ENCODE assay signal across 12 mouse cellular contexts in the genomic region with DNA sequence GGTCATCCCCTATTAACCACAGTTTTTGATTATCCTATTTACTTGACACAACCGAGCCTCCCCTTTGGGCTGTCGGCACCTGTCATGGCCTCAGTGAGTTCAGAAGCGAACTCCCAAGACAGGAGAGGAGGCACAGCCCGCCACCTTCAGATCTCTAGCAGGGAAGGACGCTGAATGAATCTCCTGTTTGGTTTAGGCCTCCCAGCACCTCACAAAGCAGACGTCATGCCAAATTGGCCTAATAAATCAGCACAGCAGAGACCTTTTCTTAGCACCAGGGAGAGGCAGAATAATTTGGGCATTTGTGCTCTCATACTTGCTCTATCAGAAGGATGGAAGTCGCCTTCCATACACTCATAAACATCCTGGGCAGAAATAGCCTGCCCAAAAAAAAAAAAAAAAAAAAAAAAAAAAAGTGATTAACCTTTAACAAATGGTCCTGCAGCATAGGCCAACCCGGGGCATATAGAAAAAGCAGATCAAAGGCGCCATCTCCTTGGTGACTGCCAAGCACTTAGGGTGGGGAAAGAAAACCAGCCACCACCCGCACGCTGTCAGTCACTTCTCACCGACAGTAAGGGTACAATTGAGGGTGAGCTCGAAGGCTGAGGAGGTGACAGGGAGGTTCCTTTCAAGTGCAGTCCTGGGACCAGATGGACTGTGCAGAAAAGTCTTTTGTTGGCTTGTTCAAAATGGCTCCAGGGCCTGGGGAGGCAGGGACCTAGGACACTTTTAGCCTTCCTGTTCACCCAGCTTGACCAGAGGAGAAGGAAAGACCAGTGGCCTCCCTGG. TPM values are rescaled to one million over a fixed set of nuclear protein-coding genes. Genes with fewer than 3 reads are reported as not detected.
DNase-seq lines count a peak whose midpoint lies in the region; ATAC-seq and TF ChIP-seq lines count a peak whose summit lies in the region.
"Had no signal": no experiment of that assay in that cellular context is flagged by ENCODE, and none has a peak within 500 bp of the region (broad histone marks: within the 10 kb centered on the region; RNA-seq: fewer than 3 reads in every experiment).

No protein-coding gene starts in this region.

- dilution Hi-C loops in CH12.LX (cut with MboI; ENCODE audit: extremely low pct_ligation_motif_present, extremely low pct_unique_long_range_greater_than_20kb, low sequenced_read_pairs): no loop called here

- in situ Hi-C loops in CH12.LX (cut with MboI; ENCODE audit: low pct_ligation_motif_present, low pct_unique_long_range_greater_than_20kb, low sequenced_read_pairs): no loop called here

- no peak overlapping the region for H3K4me2 ChIP-seq in forebrain, embryonic 12.5 days
- no peak overlapping the region for H3K4me2 ChIP-seq in forebrain, postnatal 0 days (ENCODE audit: low read depth)
- no peak overlapping the region for H3K4me2 ChIP-seq in CH12.LX (ENCODE audit: insufficient read depth, low read depth, poor library complexity, severe bottlenecking)
- no peak overlapping the region for H3K4me2 ChIP-seq in hindbrain, embryonic 13.5 days
- H3K4me2 ChIP-seq in midbrain, embryonic 12.5 days (replicated peaks): no peak overlapping the region

- peaks cover 21% of the 10 kb centered on the region for H3K36me3 ChIP-seq in forebrain, embryonic 12.5 days (replicated peaks)
- H3K36me3 ChIP-seq in forebrain, postnatal 0 days (ENCODE audit: insufficient read depth): peaks cover 34% of the 10 kb centered on the region
- peaks cover 29 to 48% of the 10 kb centered on the region in 2 experiments for H3K36me3 ChIP-seq in CH12.LX (replicated peaks in 1 of 2; ENCODE audit: control insufficient read depth in 1 of 2, insufficient read depth in 1 of 2, low read length in 1 of 2)
- peaks cover 23% of the 10 kb centered on the region for H3K36me3 ChIP-seq in hindbrain, embryonic 13.5 days
- peaks cover 26% of the 10 kb centered on the region for H3K36me3 ChIP-seq in midbrain, embryonic 12.5 days

- no peak; the same call in 1 of the 2 replicates for TF ChIP-seq POLR2A in CH12.LX (IDR thresholded peaks at IDR 0.05; ENCODE audit: low read depth, low read length)

- WGBS in forebrain, embryonic 12.5 days: 34% methylated on average over 13 of the region's 13 CpGs
- WGBS in forebrain, postnatal 0 days: 21% methylated on average over 13 of the region's 13 CpGs
- WGBS in hindbrain, embryonic 13.5 days: 16% methylated on average over 13 of the region's 13 CpGs
- 17% methylated on average over 13 of the region's 13 CpGs for WGBS in midbrain, embryonic 12.5 days

- no peak for ATAC-seq in forebrain, embryonic 12.5 days (ENCODE audit: low FRiP score)
- no peak for ATAC-seq in forebrain, postnatal 0 days
- ATAC-seq in hindbrain, embryonic 13.5 days (ENCODE audit: low FRiP score): no peak
- no peak for ATAC-seq in midbrain, embryonic 12.5 days (ENCODE audit: low FRiP score, low read depth)
- no peak for ATAC-seq in activated CD4-positive, CD25-positive, alpha-beta regulatory T cell, adult 4 months
- ATAC-seq: Patski had no signal

- TF ChIP-seq RAD21 in CH12.LX (IDR thresholded peaks at IDR 0.05; ENCODE audit: low read depth, low read length): no peak

- TF ChIP-seq EP300 in CH12.LX (IDR thresholded peaks at IDR 0.05; ENCODE audit: low read length): no peak

- H3K27me3 ChIP-seq in forebrain, embryonic 12.5 days: no peaks in the 10 kb centered on the region
- no peaks in the 10 kb centered on the region for H3K27me3 ChIP-seq in forebrain, postnatal 0 days (ENCODE audit: insufficient read depth, low read length)
- no peaks in the 10 kb centered on the region for H3K27me3 ChIP-seq in CH12.LX (replicated peaks)
- H3K27me3 ChIP-seq in hindbrain, embryonic 13.5 days: peaks cover 8% of the 10 kb centered on the region; the same call in 1 of the 2 replicates
- H3K27me3 ChIP-seq in midbrain, embryonic 12.5 days: peaks cover 21% of the 10 kb centered on the region
- H3K27me3 ChIP-seq: Patski had no signal

- H3K27ac ChIP-seq in forebrain, embryonic 12.5 days: peak overlapping the region; percentile 36
- H3K27ac ChIP-seq in forebrain, postnatal 0 days (ENCODE audit: low read depth, low read length): no peak overlapping the region
- no peak overlapping the region for H3K27ac ChIP-seq in CH12.LX (ENCODE audit: insufficient read depth, low read depth)
- H3K27ac ChIP-seq in hindbrain, embryonic 13.5 days: peak overlapping the region; percentile 52
- H3K27ac ChIP-seq in midbrain, embryonic 12.5 days (replicated peaks): peak overlapping the region; percentile 53
- H3K27ac ChIP-seq: macrophage had no signal

- H3K4me3 ChIP-seq in forebrain, embryonic 12.5 days (replicated peaks): no peak overlapping the region
- H3K4me3 ChIP-seq in forebrain, postnatal 0 days (ENCODE audit: low read depth, low read length): no peak overlapping the region
- no peak overlapping the region for H3K4me3 ChIP-seq in CH12.LX (replicated peaks in 1 of 3; ENCODE audit: low read depth in 2 of 3, low read length in 2 of 3, poor library complexity in 1 of 3)
- no peak overlapping the region for H3K4me3 ChIP-seq in hindbrain, embryonic 13.5 days
- no peak overlapping the region for H3K4me3 ChIP-seq in midbrain, embryonic 12.5 days

- no peaks in the 10 kb centered on the region for H3K9me3 ChIP-seq in forebrain, embryonic 12.5 days
- H3K9me3 ChIP-seq in forebrain, postnatal 0 days (ENCODE audit: low read length): no peaks in the 10 kb centered on the region
- H3K9me3 ChIP-seq in CH12.LX (replicated peaks; ENCODE audit: low read length): no peaks in the 10 kb centered on the region
- no peaks in the 10 kb centered on the region for H3K9me3 ChIP-seq in hindbrain, embryonic 13.5 days
- no peaks in the 10 kb centered on the region for H3K9me3 ChIP-seq in midbrain, embryonic 12.5 days

- DNase-seq in forebrain, postnatal 0 days: no peak
- no peak for DNase-seq in CH12.LX (ENCODE audit: extremely low read depth)
- no peak for DNase-seq in cerebellum, postnatal 14 days
- DNase-seq in layer of hippocampus, adult 18-20 months (ENCODE audit: low spot score in 2 of 2): no peak
- DNase-seq: kidney, postnatal 36 days; retina, postnatal 1 day had no signal

- H3K9ac ChIP-seq in forebrain, embryonic 12.5 days: no peak overlapping the region
- H3K9ac ChIP-seq in forebrain, postnatal 0 days: no peak overlapping the region
- H3K9ac ChIP-seq in CH12.LX (ENCODE audit: insufficient read depth, low read depth): no peak overlapping the region
- peak overlapping the region; percentile 29; the same call in 1 of the 2 replicates for H3K9ac ChIP-seq in hindbrain, embryonic 13.5 days
- no peak overlapping the region for H3K9ac ChIP-seq in midbrain, embryonic 12.5 days (replicated peaks)

- TF ChIP-seq CTCF in forebrain, postnatal 0 days (IDR thresholded peaks at IDR 0.05; ENCODE audit: low read depth): no peak
- no peak for TF ChIP-seq CTCF in CH12.LX (conservative IDR thresholded peaks at IDR 0.05 in 1 of 2, IDR thresholded peaks at IDR 0.05 in 1 of 2; ENCODE audit: low read depth in 2 of 2, low read length in 2 of 2)

- no peaks in the 10 kb centered on the region for H3K79me2 ChIP-seq in CH12.LX (replicated peaks; ENCODE audit: control insufficient read depth, extremely low read depth, insufficient read depth, poor library complexity, severe bottlenecking)

- peaks cover 49% of the 10 kb centered on the region for H3K4me1 ChIP-seq in forebrain, embryonic 12.5 days
- H3K4me1 ChIP-seq in forebrain, postnatal 0 days (ENCODE audit: insufficient read depth): no peaks in the 10 kb centered on the region
- H3K4me1 ChIP-seq in CH12.LX (ENCODE audit: control insufficient read depth in 1 of 2, insufficient read depth in 2 of 2): peaks cover 0 to 51% of the 10 kb centered on the region in 2 experiments; a peak in 2 of 4 replicates
- H3K4me1 ChIP-seq in hindbrain, embryonic 13.5 days (replicated peaks): peaks cover 45% of the 10 kb centered on the region
- H3K4me1 ChIP-seq in midbrain, embryonic 12.5 days: peaks cover 52% of the 10 kb centered on the region

RNA-seq across cellular contexts. Expression of gene Ankrd40, which starts 14.5 kb away (rescaled TPM):
- 12.6 and 20.9 TPM in 2 replicates for polyA plus RNA-seq in forebrain, embryonic 12.5 days (2016; fragmentation: Nextera tagmentation; extraction: Ambion mirVana)
- 45.5 and 51.8 TPM in 2 replicates for total RNA-seq in forebrain, postnatal 0 days (2014; rRNA removed)
- 13.7 and 15.0 TPM in 2 replicates for polyA plus RNA-seq in forebrain, postnatal 0 days (2015; fragmentation: Nextera tagmentation; extraction: Ambion mirVana)
- total RNA-seq in CH12.LX (2012; rRNA removed) (55.7 and 56.0 TPM in 2 replicates), CH12.LX (2014; rRNA removed) (62.0 and 64.5 TPM in 2 replicates)
- polyA plus RNA-seq in CH12.LX (2012; ENCODE audit: insufficient read length, low read depth): 97.4 and 98.8 TPM in 2 replicates
- polyA plus RNA-seq in hindbrain, embryonic 13.5 days (2015; fragmentation: Nextera tagmentation; extraction: Ambion mirVana): 10.6 and 12.9 TPM in 2 replicates
- polyA plus RNA-seq in midbrain, embryonic 12.5 days (2016; fragmentation: Nextera tagmentation; extraction: Ambion mirVana): 19.7 and 21.7 TPM in 2 replicates
- polyA plus RNA-seq in activated CD4-positive, CD25-positive, alpha-beta regulatory T cell, adult 4 months (2017; shearing (Covaris generic)): 10 to 100 TPM; 11.8 to 13.2 TPM
- 100 to 1,000 TPM; 116 to 121 TPM for total RNA-seq in layer of hippocampus, adult 18-20 months (2021)

RNA-seq across cellular contexts. Expression of gene Luc7l3, which starts 20.5 kb away (rescaled TPM):
- polyA plus RNA-seq in forebrain, embryonic 12.5 days (2016; fragmentation: Nextera tagmentation; extraction: Ambion mirVana): 174 and 179 TPM in 2 replicates
- 88.8 and 108 TPM in 2 replicates for total RNA-seq in forebrain, postnatal 0 days (2014; rRNA removed)
- polyA plus RNA-seq in forebrain, postnatal 0 days (2015; fragmentation: Nextera tagmentation; extraction: Ambion mirVana): 76.8 and 87.2 TPM in 2 replicates
- total RNA-seq in CH12.LX (2012; rRNA removed) (57.7 and 82.3 TPM in 2 replicates), CH12.LX (2014; rRNA removed) (69.8 and 82.2 TPM in 2 replicates)
- 246 and 318 TPM in 2 replicates for polyA plus RNA-seq in CH12.LX (2012; ENCODE audit: insufficient read length, low read depth)
- 163 and 167 TPM in 2 replicates for polyA plus RNA-seq in hindbrain, embryonic 13.5 days (2015; fragmentation: Nextera tagmentation; extraction: Ambion mirVana)
- 145 and 162 TPM in 2 replicates for polyA plus RNA-seq in midbrain, embryonic 12.5 days (2016; fragmentation: Nextera tagmentation; extraction: Ambion mirVana)
- 100 to 1,000 TPM; 144 to 155 TPM for polyA plus RNA-seq in activated CD4-positive, CD25-positive, alpha-beta regulatory T cell, adult 4 months (2017; shearing (Covaris generic))
- 100 to 1,000 TPM; 110 to 118 TPM for total RNA-seq in layer of hippocampus, adult 18-20 months (2021)

RNA-seq across cellular contexts. Expression of gene Abcc3, which starts 50.5 kb away (rescaled TPM):
- 0.41 and 0.49 TPM in 2 replicates for polyA plus RNA-seq in forebrain, embryonic 12.5 days (2016; fragmentation: Nextera tagmentation; extraction: Ambion mirVana)
- total RNA-seq in forebrain, postnatal 0 days (2014; rRNA removed): 1.1 and 1.6 TPM in 2 replicates
- polyA plus RNA-seq in forebrain, postnatal 0 days (2015; fragmentation: Nextera tagmentation; extraction: Ambion mirVana): 0.97 and 0.98 TPM in 2 replicates
- total RNA-seq in CH12.LX (2012; rRNA removed) (0.08 and 0.21 TPM in 2 replicates), CH12.LX (2014; rRNA removed) (0.15 and 0.40 TPM in 2 replicates)
- polyA plus RNA-seq in CH12.LX (2012; ENCODE audit: insufficient read length, low read depth): 0.46 and 0.66 TPM in 2 replicates
- polyA plus RNA-seq in hindbrain, embryonic 13.5 days (2015; fragmentation: Nextera tagmentation; extraction: Ambion mirVana): 0.50 and 0.77 TPM in 2 replicates
- polyA plus RNA-seq in midbrain, embryonic 12.5 days (2016; fragmentation: Nextera tagmentation; extraction: Ambion mirVana): 0.57 and 0.89 TPM in 2 replicates
- polyA plus RNA-seq in activated CD4-positive, CD25-positive, alpha-beta regulatory T cell, adult 4 months (2017; shearing (Covaris generic)): under 1 TPM; 0.45 to 0.79 TPM
- 1 to 10 TPM; 1.4 to 2.4 TPM for total RNA-seq in layer of hippocampus, adult 18-20 months (2021)

Comparison
In these comparisons a context has a peak if more than half of its experiments do, and no peak if none do; other contexts are left out.
1. H3K27ac ChIP-seq: peak in forebrain, embryonic 12.5 days (single experiment), hindbrain, embryonic 13.5 days (single experiment) and midbrain, embryonic 12.5 days (single experiment); none in forebrain, postnatal 0 days (single experiment) and CH12.LX (single experiment).